Mouse (Mus musculus) cerebellum, postnatal 14 days (tissue): ENCODE measurements around the gene Hmgb1.
A peak's percentile ranks its signal among the peaks of the same experiment; 100 is the strongest.

Experiments
- DNase-seq, 2 experiments: peaks; one replicate each; pipeline ENCODE4 v3.0.0; 2021; ENCODE audit warnings: mixed read lengths in 2 of 2

The Hmgb1 gene

DNA sequence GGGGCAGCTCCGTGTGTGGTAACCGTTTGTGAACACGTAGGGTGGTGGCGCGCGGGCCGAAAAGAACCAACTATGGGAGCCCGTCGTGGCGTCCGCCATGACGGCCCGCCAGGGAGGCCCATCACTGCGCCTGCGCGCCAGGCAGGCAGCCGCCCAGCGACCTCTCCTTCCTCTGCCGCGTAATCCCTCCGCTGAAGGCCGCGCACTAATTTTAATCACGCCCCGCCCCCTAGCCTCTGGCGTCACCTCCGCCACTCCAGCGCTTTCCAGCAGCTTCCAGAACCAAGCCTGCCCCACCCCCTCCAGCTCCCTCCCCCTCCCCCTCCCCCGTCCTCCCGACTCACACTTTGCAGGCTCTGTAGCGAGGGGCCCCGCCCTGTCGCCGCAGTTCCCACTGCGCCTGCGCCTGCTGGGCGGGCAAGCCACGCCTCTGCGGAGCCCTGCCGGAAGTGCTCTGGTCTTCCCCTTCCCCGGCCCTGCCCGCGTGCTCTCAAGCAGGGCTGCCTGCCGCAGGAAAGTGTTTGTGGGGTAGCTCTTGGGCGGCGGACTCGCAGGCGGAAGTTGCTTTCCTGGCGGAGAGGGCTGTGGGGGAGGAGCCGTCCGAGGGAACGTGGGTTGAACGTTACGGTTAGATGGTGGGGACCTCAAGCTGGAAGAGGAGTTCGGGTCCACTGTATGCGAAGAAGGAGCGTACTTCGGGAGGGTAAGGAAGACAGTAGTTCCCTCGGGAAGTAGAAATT, at the start of gene Hmgb1, which contains the start of gene Uspl1:
TSS of gene Hmgb1 (minus strand) at position 386 of the 740 bp plus-strand sequence.
TSS of gene Uspl1 (plus strand) at position 247 of the 740 bp plus-strand sequence.
- DNase-seq: peak; percentile 100

DNA sequence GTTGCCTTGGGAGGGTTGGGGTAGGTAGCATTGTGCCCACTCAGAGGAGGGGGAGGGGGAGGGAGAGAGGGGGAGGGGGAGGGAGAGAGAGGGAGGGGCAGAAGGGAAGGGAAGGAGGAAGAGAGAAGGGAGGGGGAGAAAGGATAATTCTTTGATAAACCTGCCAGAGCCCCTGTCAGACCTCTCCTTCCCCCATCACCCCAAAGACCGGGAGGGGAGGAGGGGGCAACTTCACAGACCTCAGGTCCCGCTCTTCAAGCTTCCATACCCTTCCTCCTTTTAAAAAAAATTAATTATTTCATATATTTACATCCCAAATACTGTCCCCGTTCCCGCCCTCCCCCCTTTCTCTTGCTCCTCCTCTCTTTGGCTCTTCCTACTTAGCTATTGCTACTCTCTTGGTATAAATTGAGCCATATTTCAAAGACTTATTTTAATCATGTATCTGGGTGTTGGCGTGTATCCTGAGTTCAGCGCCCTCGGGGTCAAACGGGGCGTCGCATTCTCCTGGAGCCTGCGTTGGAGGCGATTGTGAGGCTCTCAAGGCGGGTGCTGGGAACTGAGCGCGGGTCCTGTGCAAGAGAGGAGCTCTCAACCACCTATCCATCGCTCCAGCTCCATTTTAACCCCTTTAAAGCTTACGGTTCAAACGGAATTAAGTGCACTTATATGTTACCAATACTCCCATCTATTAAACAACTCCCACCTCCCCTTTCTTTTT, 45.5 kb upstream of the Hmgb1 start:
- DNase-seq: peak; percentile 22 to 40

DNA sequence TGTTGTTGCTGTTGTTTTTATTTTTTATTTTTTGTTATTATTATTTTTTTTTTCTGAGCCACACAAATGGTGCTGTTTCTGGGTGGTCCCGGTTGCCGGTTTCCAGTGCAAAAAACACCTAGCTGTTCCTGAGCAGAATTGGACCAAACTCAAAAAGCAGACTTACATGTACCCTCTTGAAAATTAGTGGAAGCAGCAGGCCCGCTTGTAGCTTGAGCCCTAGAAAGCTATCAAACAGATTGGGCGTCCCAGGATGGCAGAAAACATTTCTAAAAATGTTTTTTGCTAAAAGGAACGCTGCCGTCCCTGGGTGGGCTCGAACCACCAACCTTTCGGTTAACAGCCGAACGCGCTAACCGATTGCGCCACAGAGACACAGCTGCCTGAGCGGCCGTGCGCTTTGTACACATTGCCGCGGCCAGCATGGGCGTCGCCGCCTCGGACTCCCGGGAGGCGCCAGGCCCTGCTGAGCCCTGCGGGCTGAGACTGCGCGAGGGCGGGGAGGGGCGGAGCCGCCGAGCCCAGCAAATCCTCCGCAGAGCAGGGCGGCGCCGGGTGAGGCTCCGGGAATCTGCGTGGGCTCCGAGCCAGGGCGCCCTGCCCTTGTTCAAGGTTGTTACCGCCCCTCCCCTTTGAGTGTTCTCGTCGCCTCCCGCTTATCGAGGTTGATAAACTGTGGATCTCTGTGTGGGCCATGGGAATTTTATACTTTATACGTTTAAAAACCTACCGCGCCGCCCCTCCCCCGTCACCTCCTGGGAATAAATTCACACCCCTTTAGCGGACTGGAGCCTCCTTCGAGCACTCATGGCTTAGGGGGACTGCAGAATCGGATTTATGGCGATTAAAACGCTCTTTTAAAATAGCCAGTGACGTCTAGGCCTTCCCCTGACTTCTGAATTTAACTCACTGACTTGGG, 44.7 kb upstream of the Hmgb1 start:
- peak; percentile 97 for DNase-seq

DNA sequence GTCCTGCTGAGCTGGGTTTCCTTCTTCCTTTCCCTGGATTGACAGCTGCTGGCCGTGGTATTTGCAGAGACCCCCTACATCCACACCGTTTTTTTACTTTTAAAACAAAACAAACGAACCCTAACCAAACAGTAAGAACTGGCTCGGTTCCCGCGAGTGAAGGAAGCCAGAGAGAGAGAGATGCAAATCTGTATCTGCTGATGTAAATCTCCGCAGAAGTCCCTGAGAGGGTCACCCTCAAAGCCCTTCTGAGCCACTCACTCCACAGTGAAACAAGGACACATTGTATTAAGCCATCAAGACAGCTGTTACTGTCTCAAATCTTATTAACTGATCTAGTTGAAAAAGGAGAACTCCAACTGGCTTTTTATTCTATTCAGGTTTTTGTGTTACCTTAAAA, 40.4 kb upstream of the Hmgb1 start:
- no peak for DNase-seq

DNA sequence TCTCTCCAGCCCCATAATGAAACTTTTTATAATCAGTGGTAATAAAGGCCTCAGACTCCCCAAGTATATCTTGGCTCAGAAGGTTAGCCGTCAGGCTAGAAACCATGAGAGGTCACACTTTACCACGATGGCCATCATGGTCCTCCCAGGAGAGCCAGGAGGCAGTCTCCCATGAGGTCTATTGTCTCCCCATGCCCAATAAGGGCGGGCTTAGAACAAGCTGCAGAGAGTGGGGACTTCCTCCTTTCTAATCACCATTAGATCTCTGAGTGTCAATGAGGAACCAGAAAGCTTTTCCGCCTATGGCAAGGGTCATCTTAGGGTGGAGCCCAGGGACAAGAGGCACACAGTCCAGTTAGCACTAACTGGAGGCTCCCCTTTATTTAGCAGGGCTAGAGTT, 37.1 kb upstream of the Hmgb1 start:
- DNase-seq: no peak

DNA sequence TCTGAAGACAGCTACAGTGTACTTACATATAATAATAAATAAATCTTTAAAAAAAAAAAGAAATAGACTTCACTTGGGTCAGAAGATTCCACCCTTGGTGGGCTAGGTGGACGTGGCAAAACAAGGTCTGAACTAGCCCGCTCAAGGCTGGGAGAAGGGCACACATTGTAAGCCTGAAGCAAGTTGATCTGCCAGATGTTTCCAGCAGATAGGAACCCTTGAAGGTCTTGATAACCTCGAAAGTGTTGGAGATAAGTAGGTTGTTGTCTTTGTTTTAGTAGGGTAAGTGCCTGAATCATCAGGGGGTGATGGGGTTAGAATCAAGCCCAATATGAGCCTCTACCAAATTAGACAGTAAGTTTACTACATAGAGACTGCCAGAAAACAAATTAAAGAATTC, 35.2 kb upstream of the Hmgb1 start:
- no peak for DNase-seq

DNA sequence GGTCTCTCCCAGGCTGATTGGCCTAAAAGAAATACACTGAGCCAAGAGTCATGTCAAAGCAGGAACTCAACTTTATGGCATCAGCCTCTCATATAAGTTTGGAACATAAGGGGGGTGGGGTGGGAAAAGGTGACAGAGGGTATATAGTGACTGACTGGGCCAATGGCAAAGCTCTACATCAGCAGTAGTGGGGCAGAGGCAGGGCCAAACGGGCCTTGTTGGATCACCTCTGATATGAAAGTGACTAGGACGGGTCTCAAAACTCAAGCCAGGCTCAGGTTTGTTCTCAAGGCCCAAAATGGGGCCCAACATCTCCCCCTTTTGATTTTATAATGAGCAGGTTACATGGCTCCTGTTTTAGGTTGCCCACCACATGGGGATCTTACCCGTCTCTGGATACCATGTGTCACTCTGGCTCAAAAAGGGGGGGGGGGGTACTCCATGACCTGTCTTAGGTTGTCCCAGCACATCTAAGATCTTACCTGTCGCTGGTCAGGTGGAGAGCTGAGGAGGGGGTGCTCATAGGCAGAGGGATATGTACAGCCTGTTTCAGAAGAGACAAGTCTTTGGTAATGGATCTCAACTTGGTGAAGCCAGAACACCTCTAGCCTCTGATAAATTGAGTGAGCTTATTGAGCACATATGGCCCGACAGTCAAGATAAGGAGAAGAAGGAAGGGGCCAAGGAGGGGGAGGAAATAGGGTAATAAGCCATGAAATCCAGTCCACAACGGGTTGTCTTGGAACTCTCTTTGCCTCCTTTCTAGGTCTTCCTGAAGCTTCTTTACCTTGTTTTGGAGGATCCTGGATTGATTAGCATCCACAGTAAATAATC, 33.5 kb upstream of the Hmgb1 start:
- DNase-seq: no peak

DNA sequence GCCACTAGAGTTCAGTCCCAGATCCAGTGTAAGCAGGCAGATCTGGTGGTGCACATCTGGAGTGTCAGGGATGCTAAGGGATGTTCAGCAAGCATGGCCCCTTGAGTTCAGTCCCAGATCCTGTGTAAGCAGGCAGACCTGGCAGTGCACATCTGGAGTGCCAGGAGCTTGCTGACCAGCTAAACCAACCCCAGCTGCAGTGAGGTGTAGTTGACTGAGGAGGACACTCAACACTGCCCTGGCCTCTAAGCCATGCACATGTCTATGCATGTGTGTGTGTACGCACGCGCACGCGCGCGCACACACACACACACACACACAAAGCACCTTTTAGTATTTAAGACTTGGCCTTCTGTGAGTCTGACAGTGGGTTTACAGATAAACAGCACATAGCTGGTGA, 31.3 kb upstream of the Hmgb1 start:
- no peak for DNase-seq

DNA sequence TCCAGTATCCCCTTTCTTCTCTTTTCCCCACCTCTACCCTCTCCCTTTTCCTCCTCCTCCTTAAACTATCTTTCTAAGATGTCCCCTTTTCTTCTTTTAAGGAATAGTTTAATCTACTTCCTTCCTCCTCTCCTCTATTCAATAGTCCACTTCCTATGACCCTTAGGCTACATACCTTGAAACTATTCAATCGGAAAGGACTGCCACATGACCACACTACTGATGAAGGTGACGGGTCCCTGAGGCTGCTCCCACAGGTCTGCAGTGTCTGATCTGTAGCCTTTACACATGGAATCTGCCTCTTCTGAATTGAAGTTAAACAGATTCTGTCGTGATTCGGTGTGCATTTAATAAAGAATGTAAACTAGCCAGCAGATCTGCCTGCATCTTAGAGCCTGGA, 28.5 kb upstream of the Hmgb1 start:
- no peak for DNase-seq

DNA sequence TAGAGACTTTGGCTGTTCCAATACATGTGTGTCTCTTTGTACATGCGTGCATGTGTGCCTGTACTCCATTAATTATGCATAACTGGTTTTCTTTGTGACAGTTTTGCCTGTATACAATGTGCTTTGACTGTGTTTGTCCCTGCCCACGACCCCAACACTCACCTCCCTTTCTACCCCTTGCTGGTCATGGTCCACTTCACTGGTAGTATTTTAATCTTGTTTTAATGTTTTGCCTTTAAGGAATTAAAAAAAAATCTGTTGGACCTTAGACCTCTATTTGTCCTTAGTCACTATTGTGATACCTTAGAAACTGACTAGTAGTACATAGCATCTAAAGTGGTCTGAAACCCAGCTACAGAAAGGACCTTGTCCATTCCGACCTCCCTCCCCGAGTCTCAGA, 26.8 kb upstream of the Hmgb1 start:
- DNase-seq: no peak

DNA sequence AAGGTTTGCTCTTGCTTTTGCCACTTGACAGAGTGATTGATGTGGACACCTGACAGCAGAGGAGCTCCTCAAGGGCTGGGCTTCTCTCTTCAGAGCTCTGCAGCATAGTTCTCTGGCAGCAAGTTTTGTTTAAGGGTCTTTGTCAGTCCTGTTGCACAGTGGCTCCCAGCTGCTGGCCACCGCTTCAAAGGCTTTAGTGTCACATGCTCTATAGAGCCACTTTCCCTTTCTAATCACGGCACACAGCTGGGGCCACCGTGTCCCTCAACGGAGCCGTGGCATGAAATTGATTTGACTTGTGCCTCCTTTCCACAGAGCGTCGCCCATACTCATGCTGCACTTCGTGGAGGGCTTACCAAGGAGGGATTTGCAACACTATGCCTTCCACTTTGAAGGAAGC, 25.0 kb upstream of the Hmgb1 start:
- DNase-seq: no peak

DNA sequence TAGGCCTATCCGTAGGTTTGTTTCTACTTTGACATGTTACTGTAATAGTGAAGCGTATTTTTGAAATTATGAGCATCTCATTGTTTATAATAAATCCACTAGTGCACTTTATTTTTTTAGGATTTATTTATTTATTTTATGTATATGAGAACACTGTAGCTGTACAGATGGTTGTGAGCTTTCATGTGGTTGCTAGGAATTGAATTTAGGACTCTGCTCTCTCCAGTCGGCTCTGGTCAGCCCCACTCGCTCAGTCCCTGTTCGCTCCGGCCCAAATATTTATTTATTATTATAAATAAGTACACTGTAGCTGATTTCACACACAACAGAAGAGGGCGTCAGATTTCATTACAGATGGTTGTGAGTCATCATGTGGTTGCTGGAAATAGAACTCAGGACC, 24.5 kb upstream of the Hmgb1 start:
- DNase-seq: no peak

DNA sequence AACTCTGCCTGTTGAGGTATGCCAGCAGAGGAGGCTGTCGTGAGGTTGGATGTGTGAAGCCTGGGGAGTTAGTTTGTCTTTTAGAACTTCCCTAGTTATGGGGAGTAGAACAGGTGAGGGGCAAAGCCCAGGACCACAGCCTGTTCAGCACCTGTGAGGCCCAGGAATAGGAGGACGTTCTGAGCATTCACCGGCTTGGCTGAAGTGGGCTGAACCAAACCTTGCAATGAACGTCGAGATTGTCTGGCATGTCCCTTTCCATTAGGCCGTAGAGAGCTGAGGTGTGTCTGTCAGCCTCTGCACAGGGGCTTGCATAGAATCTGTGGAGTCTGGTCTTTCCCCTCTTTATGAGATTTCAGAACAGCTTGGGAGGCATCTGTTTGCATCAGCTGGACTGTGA, 23.4 kb upstream of the Hmgb1 start:
- no peak for DNase-seq

DNA sequence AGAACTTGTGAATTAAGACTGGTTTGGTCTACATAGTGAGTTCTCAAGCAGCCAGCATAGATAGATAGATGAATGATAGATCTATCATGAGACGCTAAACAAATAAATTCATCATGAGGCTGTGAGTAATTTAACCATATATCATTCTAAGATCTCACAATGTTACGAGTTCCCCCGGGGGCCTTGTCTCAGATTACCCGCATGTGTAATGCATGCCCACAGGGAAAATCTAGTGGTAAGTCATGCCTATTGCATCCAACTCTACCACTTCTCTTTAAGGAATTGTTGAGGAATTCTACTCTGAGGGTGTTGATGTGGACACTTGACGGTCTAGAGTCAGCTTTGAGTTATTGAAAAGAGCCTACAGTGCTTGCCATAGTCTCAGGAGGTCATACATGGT, 22.0 kb upstream of the Hmgb1 start:
- DNase-seq: no peak

DNA sequence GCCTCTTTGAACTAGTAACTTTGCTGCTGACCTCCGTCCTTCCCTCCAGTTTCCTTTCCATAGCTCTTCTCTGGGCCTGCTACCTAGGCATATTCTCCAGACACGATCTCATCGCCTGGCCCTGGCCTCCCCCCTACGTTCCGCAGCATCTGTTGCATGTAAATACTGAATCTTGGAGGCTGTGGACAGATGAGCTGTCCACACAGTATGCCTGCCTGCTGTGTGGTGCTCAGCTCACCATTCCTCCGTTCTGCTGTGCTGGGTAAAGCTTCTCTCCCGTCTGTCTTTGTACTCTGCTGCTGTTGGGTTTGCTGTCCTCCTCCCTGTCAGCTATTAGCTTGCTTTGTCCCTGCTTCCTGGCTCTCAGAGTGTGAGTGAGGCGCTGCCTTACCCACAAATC, 21.0 kb upstream of the Hmgb1 start:
- no peak for DNase-seq

DNA sequence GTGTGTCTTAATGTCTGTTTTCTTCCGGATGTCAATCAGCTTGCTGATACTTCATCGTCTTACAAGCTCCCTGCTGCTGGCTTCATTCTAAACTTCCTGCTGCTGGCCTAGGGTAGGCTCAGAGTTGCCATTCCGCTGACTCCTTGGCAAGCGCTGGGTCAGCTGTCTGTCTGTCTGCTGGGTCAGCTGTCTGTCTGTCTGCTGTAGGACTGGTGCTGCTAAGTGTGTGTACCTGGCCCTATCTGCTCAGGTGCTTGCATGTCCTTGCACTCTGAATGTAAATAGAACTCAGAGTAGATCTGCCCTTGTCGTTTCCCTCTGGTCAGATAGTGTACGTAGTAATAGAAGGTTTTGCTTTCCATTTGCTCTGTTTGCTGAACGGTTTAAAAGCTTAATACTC, 20.5 kb upstream of the Hmgb1 start:
- no peak for DNase-seq

DNA sequence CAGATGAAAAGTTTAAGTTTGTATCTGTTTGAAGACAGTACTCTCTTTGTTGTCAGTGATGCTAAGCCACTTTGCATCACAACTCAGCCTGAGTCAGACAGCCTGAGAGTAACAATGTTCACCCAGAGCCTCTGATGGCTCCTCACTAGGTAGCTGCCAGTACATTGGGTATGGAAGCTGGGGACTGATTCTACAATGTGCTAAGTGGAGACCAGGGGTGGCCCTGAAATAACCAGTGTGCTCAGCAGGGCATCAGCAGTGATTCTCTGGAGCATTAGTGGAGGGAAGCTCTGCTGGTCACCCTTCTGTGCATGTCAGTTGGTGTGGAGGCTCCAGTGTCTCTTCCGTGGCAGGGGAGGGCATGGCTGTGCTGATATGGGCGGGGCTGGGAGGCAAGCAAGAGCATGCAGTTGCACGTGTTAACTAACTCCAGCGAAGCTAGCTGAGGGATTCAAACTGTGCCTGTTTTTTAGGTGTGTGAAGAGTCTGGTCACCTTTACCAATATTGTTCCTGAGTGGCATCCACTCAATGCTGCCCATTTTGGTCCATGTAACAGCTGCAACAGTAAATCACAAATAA, 19.6 kb upstream of the Hmgb1 start:
- no peak for DNase-seq

DNA sequence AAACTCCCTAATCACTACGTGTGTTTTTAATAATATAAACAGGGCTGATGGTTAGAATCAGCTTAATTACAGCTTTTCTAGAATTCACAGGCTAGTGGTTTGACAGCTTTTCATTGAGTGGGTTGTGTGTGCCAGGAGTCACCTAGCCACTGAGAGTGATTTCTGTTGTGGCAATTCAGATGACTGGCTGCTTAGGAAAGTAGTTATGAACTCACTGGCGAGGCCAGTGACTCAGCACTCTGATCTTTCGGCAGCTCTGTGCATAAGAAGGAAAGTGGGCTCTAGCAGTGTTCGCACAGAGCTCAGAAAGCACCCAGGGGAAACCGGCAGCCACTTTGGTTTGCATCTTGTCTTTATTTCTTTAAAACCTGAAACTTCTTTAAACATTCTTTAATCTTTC, 18.7 kb upstream of the Hmgb1 start:
- DNase-seq: no peak

DNA sequence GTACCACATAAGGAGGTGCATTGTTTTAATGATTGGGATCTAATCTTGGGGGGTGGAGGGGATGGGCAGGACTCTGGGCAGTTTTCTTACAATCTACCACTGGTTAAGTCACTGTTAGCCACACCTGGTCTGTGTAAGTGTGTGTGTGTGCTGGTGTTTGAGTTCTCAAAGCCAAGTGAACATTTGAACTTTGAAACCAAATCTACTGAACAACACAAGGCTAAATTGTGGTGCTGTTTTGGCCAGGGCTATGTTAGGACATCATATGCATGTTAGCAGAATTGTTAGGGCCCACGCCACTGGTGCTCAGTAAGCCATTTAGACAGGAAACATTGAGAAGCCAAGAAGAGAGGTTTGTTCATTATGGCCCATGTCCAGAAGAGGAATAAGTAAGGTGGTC, 14.5 kb upstream of the Hmgb1 start:
- DNase-seq: no peak

DNA sequence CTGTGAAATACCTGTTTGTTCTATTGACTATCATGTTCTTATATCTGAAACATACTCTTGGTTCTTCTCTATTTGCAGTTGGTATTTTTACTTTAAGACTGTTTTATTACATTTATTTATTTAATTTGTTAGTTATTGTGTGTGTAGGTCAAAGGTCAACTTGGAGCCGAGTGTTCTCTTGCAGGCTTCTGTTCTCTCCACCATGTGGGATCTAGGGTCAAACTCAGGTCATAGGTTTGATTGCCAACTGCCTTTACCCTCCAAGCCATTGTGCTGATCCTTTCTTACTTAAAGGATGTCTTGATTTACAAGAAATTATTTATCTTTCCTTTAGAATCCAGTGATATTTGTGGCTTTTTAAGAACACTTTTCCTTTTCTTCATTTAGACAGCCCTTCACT, 12.3 kb upstream of the Hmgb1 start:
- no peak for DNase-seq

DNA sequence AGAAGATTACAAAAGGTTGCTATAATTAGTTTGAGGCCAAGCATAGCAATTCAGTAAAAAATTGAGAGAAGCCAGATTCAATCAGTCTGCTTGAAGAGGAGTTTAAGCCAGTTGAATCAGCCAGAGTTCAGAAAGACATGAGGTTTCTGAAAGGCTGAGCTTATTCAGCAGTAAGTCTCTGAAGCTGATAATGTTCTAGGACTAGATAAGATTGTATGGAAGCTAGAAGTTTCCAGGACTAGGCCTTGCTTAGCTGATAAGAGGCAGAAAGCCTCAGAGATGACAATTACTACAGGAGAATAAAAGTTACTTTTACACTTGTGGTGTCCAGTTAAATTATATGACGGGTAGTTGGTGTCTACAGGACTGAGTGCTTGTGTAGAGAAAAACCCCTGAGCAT, 5.9 kb upstream of the Hmgb1 start:
- DNase-seq: no peak

DNA sequence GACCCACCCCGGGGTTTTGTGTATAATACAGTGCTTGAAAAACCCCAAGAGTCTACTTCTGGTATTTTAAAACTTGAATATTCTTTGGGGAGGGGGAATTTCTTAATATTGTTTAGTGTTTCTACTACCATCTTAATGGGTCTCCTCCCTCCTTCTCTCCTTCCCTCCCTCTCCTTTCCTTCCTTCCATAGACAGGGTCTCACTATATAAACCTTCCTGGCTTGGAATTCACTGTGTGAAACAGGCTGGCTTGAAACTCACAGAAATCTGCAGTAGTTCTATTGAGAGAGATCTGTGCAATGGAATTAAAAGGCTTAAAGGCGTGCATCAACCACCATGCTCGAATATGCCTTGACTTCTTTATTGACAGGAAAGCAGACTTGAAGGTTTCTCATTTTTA, 1.5 kb upstream of the Hmgb1 start:
- DNase-seq: no peak
